Mouse (Mus musculus): ENCODE measurements at regions not wholly inside any gene's neighbourhood (a gene's known extent, or its start where the extent isn't known, plus 50 kb on each side); places are given as distances from the start of the nearest gene placed in this dataset.

GRCm38 (mm10) chr7:39954110-39954509, 436.5 kb downstream of the Zfp619 start:
- H3K9ac ChIP-seq (ENCODE audit: low read length), result no peak overlapping the region
- no peaks in the 10 kb centered on the region for H3K9me3 ChIP-seq (ENCODE audit: control insufficient read depth, low read length)
- no peak overlapping the region for H3K27ac ChIP-seq (ENCODE audit: low read depth, low read length)
- no peaks in the 10 kb centered on the region for H3K36me3 ChIP-seq (ENCODE audit: control insufficient read depth, insufficient read depth, low read length)
- DNase-seq (ENCODE audit: low spot score, missing footprints) (no peak), ATAC-seq (ENCODE audit: low FRiP score) (no peak)
- WGBS, result 77% methylated on average over 7 of the region's 7 CpGs
- no peak overlapping the region for H3K4me2 ChIP-seq
- H3K4me1 ChIP-seq (ENCODE audit: control insufficient read depth, insufficient read depth, low read length), result no peaks in the 10 kb centered on the region
- no peaks in the 10 kb centered on the region for H3K27me3 ChIP-seq (ENCODE audit: control insufficient read depth, insufficient read depth, low read length)
- H3K4me3 ChIP-seq (ENCODE audit: low read depth, low read length), result no peak overlapping the region

GRCm38 (mm10) chr7:39954931-39955330, 437.4 kb downstream of the Zfp619 start:
- Histone ChIP-seq H3K27me3 (ENCODE audit: control insufficient read depth, insufficient read depth, low read length) (no peaks in the 10 kb centered on the region), H3K9ac (ENCODE audit: low read length) (no peak overlapping the region), H3K4me2 (no peak overlapping the region), H3K36me3 (ENCODE audit: control insufficient read depth, insufficient read depth, low read length) (no peaks in the 10 kb centered on the region), H3K4me1 (ENCODE audit: control insufficient read depth, insufficient read depth, low read length) (no peaks in the 10 kb centered on the region), H3K9me3 (ENCODE audit: control insufficient read depth, low read length) (no peaks in the 10 kb centered on the region), H3K27ac (ENCODE audit: low read depth, low read length) (no peak overlapping the region), H3K4me3 (ENCODE audit: low read depth, low read length) (no peak overlapping the region)
- ATAC-seq (ENCODE audit: low FRiP score) (no peak), DNase-seq (ENCODE audit: low spot score, missing footprints) (no peak)

- Histone ChIP-seq H3K9ac (ENCODE audit: low read length) (no peak overlapping the region), H3K4me2 (no peak overlapping the region), H3K27me3 (ENCODE audit: control insufficient read depth, insufficient read depth, low read length) (no peaks in the 10 kb centered on the region), H3K9me3 (ENCODE audit: control insufficient read depth, low read length) (no peaks in the 10 kb centered on the region), H3K36me3 (ENCODE audit: control insufficient read depth, insufficient read depth, low read length) (no peaks in the 10 kb centered on the region), H3K27ac (ENCODE audit: low read depth, low read length) (no peak overlapping the region), H3K4me3 (ENCODE audit: low read depth, low read length) (no peak overlapping the region), H3K4me1 (ENCODE audit: control insufficient read depth, insufficient read depth, low read length) (no peaks in the 10 kb centered on the region)
- 74% methylated on average over 2 of the region's 2 CpGs for WGBS
- DNase-seq (ENCODE audit: low spot score, missing footprints) (no peak), ATAC-seq (ENCODE audit: low FRiP score) (no peak)
Observed at GRCm38 (mm10) chr7:39978121-39978520, 460.6 kb downstream of the Zfp619 start.

GRCm38 (mm10) chr7:39981647-39982046, 464.1 kb downstream of the Zfp619 start:
- ATAC-seq (ENCODE audit: low FRiP score), result no peak
- WGBS, result 84% methylated on average over 4 of the region's 4 CpGs
- no peak for DNase-seq (ENCODE audit: low spot score, missing footprints)
- H3K27ac ChIP-seq (ENCODE audit: low read depth, low read length), result no peak overlapping the region
- H3K36me3 ChIP-seq (ENCODE audit: control insufficient read depth, insufficient read depth, low read length), result no peaks in the 10 kb centered on the region
- no peak overlapping the region for H3K4me2 ChIP-seq
- no peaks in the 10 kb centered on the region for H3K27me3 ChIP-seq (ENCODE audit: control insufficient read depth, insufficient read depth, low read length)
- no peaks in the 10 kb centered on the region for H3K4me1 ChIP-seq (ENCODE audit: control insufficient read depth, insufficient read depth, low read length)
- no peak overlapping the region for H3K9ac ChIP-seq (ENCODE audit: low read length)
- no peaks in the 10 kb centered on the region for H3K9me3 ChIP-seq (ENCODE audit: control insufficient read depth, low read length)
- H3K4me3 ChIP-seq (ENCODE audit: low read depth, low read length), result no peak overlapping the region

Measured in midbrain, embryonic 11.5 days (tissue).